Mouse (Mus musculus): Measurements from ENCODE around the gene Kdm4b. TPM values are rescaled to one million over a fixed set of nuclear protein-coding genes. Genes with fewer than 3 reads are reported as not detected.

Kdm4b gene
- polyA plus RNA-seq, 1 experiment from 2014 or later: 26.1 TPM

DNA sequence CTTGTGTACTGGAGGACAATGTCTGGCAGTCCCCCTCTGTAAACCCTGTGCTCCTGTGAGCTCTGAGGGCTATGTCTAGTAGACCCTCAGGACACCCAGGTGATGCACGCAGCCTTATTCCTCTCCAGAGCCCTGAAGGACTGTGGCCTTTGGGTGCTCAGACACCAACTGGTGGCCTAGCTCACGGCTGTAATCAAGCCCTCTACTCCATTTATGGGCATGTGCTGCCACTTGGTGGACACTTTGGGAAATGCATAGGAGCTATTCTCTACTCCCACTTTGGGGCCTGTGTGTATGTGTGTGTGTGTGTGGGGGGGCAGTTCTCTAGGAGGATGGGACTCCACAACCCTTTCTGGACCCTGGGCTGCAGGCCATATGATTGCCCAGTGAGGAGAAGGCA, 24.8 kb downstream of the Kdm4b start:
- no peaks in the 10 kb centered on the region for H3K27me3 ChIP-seq
- H3K9ac ChIP-seq: no peak overlapping the region
- no peak overlapping the region for H3K4me2 ChIP-seq
- H3K36me3 ChIP-seq: peaks cover 37% of the 10 kb centered on the region
- H3K4me1 ChIP-seq (replicated peaks): peaks cover 16% of the 10 kb centered on the region
- no peak overlapping the region for H3K27ac ChIP-seq
- peak; percentile 28; the same call in 1 of the 2 replicates for ATAC-seq (replicated peaks; ENCODE audit: insufficient number of reproducible peaks, insufficient read depth, low FRiP score, low read depth)
- H3K4me3 ChIP-seq: no peak overlapping the region
- no peaks in the 10 kb centered on the region for H3K9me3 ChIP-seq (replicated peaks)
- WGBS: 26% methylated on average over 2 of the region's 2 CpGs

DNA sequence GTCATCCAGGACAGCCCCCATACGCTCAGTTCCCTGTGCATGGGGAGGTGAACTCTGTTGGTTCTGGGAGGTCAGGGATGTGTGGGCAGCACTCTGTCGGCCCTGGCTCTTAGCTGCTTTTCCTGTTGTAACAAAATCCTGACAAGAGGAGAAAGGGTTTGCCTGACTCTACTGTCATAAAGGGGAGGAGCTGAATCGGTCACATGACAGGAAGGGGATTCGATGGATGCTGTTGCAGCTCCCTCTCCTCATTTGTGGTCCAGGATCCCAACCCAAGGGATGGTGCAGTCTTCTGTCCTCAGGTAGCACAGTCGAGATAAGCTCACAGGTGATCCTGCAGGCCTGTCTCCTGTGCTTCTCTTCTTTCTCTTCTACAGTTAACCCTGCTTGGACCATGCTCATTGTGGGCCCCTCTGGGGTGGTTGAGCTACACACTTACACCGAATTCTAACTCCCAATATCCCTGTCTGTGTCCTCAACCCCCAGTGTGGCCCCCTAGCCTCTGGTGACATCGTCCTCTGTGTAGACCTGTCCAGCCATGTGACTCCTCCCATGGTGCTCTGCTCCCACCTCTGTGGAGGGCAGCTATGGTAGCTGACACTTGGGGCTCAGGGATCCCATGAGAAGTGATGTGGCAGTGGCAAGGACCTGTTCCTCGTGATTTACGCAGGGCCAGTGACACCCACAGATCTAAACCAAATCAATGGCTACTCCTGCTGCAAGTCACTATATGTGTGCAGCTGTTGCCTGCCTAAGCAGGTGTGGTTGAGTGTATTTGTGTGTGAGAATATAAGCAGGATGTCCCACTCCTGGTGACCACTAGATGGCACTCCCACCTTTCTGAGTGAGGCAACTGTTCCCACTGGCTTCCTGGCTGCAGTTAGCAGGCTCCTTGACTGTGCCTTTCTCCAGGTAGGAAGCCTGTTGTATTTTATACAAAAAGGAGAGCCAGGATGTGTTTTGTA, 31.3 kb downstream of the Kdm4b start:
- Histone ChIP-seq H3K9me3 (replicated peaks) (no peaks in the 10 kb centered on the region), H3K27ac (no peak overlapping the region), H3K9ac (no peak overlapping the region), H3K4me2 (no peak overlapping the region), H3K4me1 (replicated peaks) (no peaks in the 10 kb centered on the region), H3K27me3 (no peaks in the 10 kb centered on the region), H3K36me3 (peaks cover 50% of the 10 kb centered on the region), H3K4me3 (no peak overlapping the region)
- WGBS: 64% methylated on average over 9 of the region's 9 CpGs
- peak; percentile 50; the same call in 1 of the 2 replicates for ATAC-seq (replicated peaks; ENCODE audit: insufficient number of reproducible peaks, insufficient read depth, low FRiP score, low read depth)

- peaks cover 38% of the 10 kb centered on the region; the same call in 1 of the 2 replicates for H3K36me3 ChIP-seq
- no peak overlapping the region for H3K4me2 ChIP-seq
- 83% methylated on average over 3 of the region's 3 CpGs for WGBS
- no peak overlapping the region for H3K9ac ChIP-seq
- H3K27ac ChIP-seq: no peak overlapping the region
- no peak overlapping the region for H3K4me3 ChIP-seq
- H3K27me3 ChIP-seq: no peaks in the 10 kb centered on the region
- no peaks in the 10 kb centered on the region for H3K4me1 ChIP-seq (replicated peaks)
- ATAC-seq (replicated peaks; ENCODE audit: insufficient number of reproducible peaks, insufficient read depth, low FRiP score, low read depth): no peak
- no peaks in the 10 kb centered on the region for H3K9me3 ChIP-seq (replicated peaks)
Observed at GRCm38 (mm10) chr17:56359183-56359725, 33.4 kb downstream of the Kdm4b start.

- H3K4me1 ChIP-seq (replicated peaks): no peaks in the 10 kb centered on the region
- 81% methylated on average over 1 of the region's 1 CpGs for WGBS
- peaks cover 37% of the 10 kb centered on the region; the same call in 1 of the 2 replicates for H3K36me3 ChIP-seq
- H3K27ac ChIP-seq: no peak overlapping the region
- H3K9ac ChIP-seq: no peak overlapping the region
- ATAC-seq (replicated peaks; ENCODE audit: insufficient number of reproducible peaks, insufficient read depth, low FRiP score, low read depth): no peak
- H3K4me3 ChIP-seq: no peak overlapping the region
- no peak overlapping the region for H3K4me2 ChIP-seq
- H3K27me3 ChIP-seq: no peaks in the 10 kb centered on the region
- H3K9me3 ChIP-seq (replicated peaks): no peaks in the 10 kb centered on the region
Observed at GRCm38 (mm10) chr17:56359864-56360263, 34.0 kb downstream of the Kdm4b start.

- H3K36me3 ChIP-seq: peaks cover 31% of the 10 kb centered on the region; the same call in 1 of the 2 replicates
Observed at GRCm38 (mm10) chr17:56360451-56360850, 34.6 kb downstream of the Kdm4b start.

DNA sequence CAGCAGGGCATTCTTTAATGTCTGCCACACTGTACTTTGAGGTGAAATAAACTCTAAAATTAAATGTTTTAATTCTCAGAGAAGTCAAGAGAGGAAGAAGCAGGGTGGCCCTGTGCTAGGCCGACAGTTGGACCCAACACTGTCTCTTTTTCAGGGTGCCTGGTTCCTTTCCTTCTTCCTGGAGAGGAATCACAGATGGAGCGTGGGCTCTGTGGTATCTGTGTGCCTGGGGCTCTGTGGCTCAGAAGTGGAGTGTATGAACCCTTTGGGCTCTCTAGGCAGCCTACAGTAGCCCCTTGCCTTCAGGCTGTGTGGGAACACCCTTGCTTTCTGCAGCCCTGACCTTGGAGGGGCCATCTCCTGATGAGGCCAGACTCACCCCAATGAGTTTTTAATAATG, 35.7 kb downstream of the Kdm4b start:
- H3K9ac ChIP-seq: no peak overlapping the region

More at GRCm38 (mm10) chr17:56360451-56360850, 34.6 kb downstream of the Kdm4b start:
- no peak overlapping the region for H3K4me2 ChIP-seq
- no peak overlapping the region for H3K4me3 ChIP-seq
- no peaks in the 10 kb centered on the region for H3K9me3 ChIP-seq (replicated peaks)
- H3K27ac ChIP-seq: no peak overlapping the region
- 73% methylated on average over 8 of the region's 8 CpGs for WGBS
- no peak for ATAC-seq (replicated peaks; ENCODE audit: insufficient number of reproducible peaks, insufficient read depth, low FRiP score, low read depth)
- peaks cover 4% of the 10 kb centered on the region for H3K4me1 ChIP-seq (replicated peaks)
- no peaks in the 10 kb centered on the region for H3K27me3 ChIP-seq
- no peak overlapping the region for H3K9ac ChIP-seq

GRCm38 (mm10) chr17:56365791-56366673, 40.2 kb downstream of the Kdm4b start:
- peak; percentile 18; the same call in 1 of the 2 replicates for ATAC-seq (replicated peaks; ENCODE audit: insufficient number of reproducible peaks, insufficient read depth, low FRiP score, low read depth)
- Histone ChIP-seq H3K9ac (no peak overlapping the region), H3K27ac (peak overlapping the region; percentile 34; the same call in 1 of the 2 replicates)

More for the DNA sequence above, 35.7 kb downstream of the Kdm4b start:
- Histone ChIP-seq H3K27me3 (no peaks in the 10 kb centered on the region), H3K27ac (no peak overlapping the region), H3K4me2 (no peak overlapping the region), H3K36me3 (peaks cover 21% of the 10 kb centered on the region; the same call in 1 of the 2 replicates), H3K9me3 (replicated peaks) (no peaks in the 10 kb centered on the region), H3K4me1 (replicated peaks) (peaks cover 15% of the 10 kb centered on the region), H3K4me3 (no peak overlapping the region)
- 85% methylated on average over 2 of the region's 2 CpGs for WGBS
- no peak for ATAC-seq (replicated peaks; ENCODE audit: insufficient number of reproducible peaks, insufficient read depth, low FRiP score, low read depth)

DNA sequence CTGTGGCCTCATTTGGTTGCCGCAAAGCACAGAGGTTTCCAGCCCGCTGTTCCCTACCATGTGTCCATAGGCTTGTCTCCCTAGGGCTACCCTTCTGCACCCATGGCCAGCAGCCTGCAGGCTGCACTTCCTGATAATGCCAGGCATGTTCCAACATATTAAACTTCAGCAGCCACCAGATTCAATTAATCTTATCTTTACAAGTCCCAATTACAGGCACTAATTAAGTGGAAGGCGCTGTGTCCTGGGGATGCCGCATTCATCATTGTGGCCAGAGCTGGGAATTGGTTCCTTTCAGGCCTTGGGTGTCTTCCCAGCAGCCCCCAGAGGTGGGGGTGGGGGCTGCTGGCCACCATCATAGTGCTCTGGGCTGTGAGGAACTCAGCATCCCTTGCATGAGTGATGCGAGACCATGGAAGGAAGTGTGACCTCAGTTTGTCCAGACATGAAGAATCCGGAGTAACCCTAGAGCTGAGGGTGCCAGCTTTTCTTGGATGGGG, 42.5 kb downstream of the Kdm4b start:
- H3K27ac ChIP-seq: no peak overlapping the region
- no peak for ATAC-seq (replicated peaks; ENCODE audit: insufficient number of reproducible peaks, insufficient read depth, low FRiP score, low read depth)
- H3K4me3 ChIP-seq: no peak overlapping the region
- H3K9ac ChIP-seq: no peak overlapping the region
- H3K36me3 ChIP-seq: peaks cover 21% of the 10 kb centered on the region; the same call in 1 of the 2 replicates
- H3K27me3 ChIP-seq: no peaks in the 10 kb centered on the region
- 86% methylated on average over 6 of the region's 6 CpGs for WGBS
- H3K9me3 ChIP-seq (replicated peaks): no peaks in the 10 kb centered on the region
- H3K4me1 ChIP-seq (replicated peaks): peaks cover 19% of the 10 kb centered on the region
- H3K4me2 ChIP-seq: no peak overlapping the region

More at GRCm38 (mm10) chr17:56365791-56366673, 40.2 kb downstream of the Kdm4b start:
- Histone ChIP-seq H3K4me2 (no peak overlapping the region), H3K9me3 (replicated peaks) (no peaks in the 10 kb centered on the region), H3K4me1 (replicated peaks) (peaks cover 18% of the 10 kb centered on the region), H3K27me3 (no peaks in the 10 kb centered on the region), H3K36me3 (peaks cover 15% of the 10 kb centered on the region; the same call in 1 of the 2 replicates), H3K4me3 (no peak overlapping the region)
- 42% methylated on average over 7 of the region's 7 CpGs for WGBS

- H3K9ac ChIP-seq: no peak overlapping the region
- peaks cover 26% of the 10 kb centered on the region for H3K4me1 ChIP-seq (replicated peaks)
- no peak overlapping the region for H3K4me2 ChIP-seq
- peaks cover 14% of the 10 kb centered on the region for H3K36me3 ChIP-seq
- H3K9me3 ChIP-seq (replicated peaks): no peaks in the 10 kb centered on the region
- H3K27me3 ChIP-seq: no peaks in the 10 kb centered on the region
- no peak for ATAC-seq (replicated peaks; ENCODE audit: insufficient number of reproducible peaks, insufficient read depth, low FRiP score, low read depth)
- WGBS: 88% methylated on average over 3 of the region's 3 CpGs
- H3K4me3 ChIP-seq: no peak overlapping the region
- no peak overlapping the region for H3K27ac ChIP-seq
Observed at GRCm38 (mm10) chr17:56370090-56370489, 44.2 kb downstream of the Kdm4b start.

GRCm38 (mm10) chr17:56371029-56371660, 45.3 kb downstream of the Kdm4b start:
- WGBS: 78% methylated on average over 15 of the region's 15 CpGs
- Histone ChIP-seq H3K9me3 (replicated peaks) (no peaks in the 10 kb centered on the region), H3K4me1 (replicated peaks) (peaks cover 16% of the 10 kb centered on the region), H3K9ac (no peak overlapping the region), H3K27ac (no peak overlapping the region), H3K27me3 (no peaks in the 10 kb centered on the region), H3K4me2 (no peak overlapping the region), H3K36me3 (peaks cover 19% of the 10 kb centered on the region), H3K4me3 (no peak overlapping the region)
- no peak for ATAC-seq (replicated peaks; ENCODE audit: insufficient number of reproducible peaks, insufficient read depth, low FRiP score, low read depth)

Data from heart, embryonic 15.5 days (tissue).